Comparison of ENCODE assay signal across 23 mouse cellular contexts in genomic region chr5:41766406-41767010, GRCm38 (mm10). TPM values are rescaled to one million over a fixed set of nuclear protein-coding genes. Genes with fewer than 3 reads are reported as not detected.
DNase-seq lines count a peak whose midpoint lies in the region; ATAC-seq and TF ChIP-seq lines count a peak whose summit lies in the region.
"Had no signal": no experiment of that assay in that cellular context is flagged by ENCODE, and none has a peak within 500 bp of the region (broad histone marks: within the 10 kb centered on the region; RNA-seq: fewer than 3 reads in every experiment).

No protein-coding gene starts in this region.

- peaks cover 6% of the 10 kb centered on the region for H3K4me1 ChIP-seq in heart, embryonic 11.5 days (ENCODE audit: control insufficient read depth, insufficient read depth, low read length)
- H3K4me1 ChIP-seq in spleen, adult 2 months (ENCODE audit: control insufficient read depth, insufficient read depth, insufficient read length) = peaks cover 17% of the 10 kb centered on the region
- H3K4me1 ChIP-seq in embryonic facial prominence, embryonic 10.5 days = peaks cover 42% of the 10 kb centered on the region
- H3K4me1 ChIP-seq in stomach, embryonic 15.5 days = peaks cover 19% of the 10 kb centered on the region

- no peak overlapping the region for H3K27ac ChIP-seq in heart, embryonic 11.5 days (ENCODE audit: low read depth, low read length)
- H3K27ac ChIP-seq in spleen, adult 2 months (ENCODE audit: insufficient read depth, low read length) = 0 out of 2 replicates have a peak overlapping the region, but pooled peaks have one; percentile 8
- no peak overlapping the region for H3K27ac ChIP-seq in embryonic facial prominence, embryonic 10.5 days (replicated peaks)
- H3K27ac ChIP-seq in stomach, embryonic 15.5 days = no peak overlapping the region
- H3K27ac ChIP-seq: embryonic facial prominence, embryonic 13.5 days; forebrain, embryonic 10.5 days; hindbrain, postnatal 0 days; neural tube, embryonic 13.5 days had no signal

- no peak overlapping the region for H3K9ac ChIP-seq in heart, embryonic 11.5 days (ENCODE audit: low read depth, low read length)
- H3K9ac ChIP-seq in stomach, embryonic 15.5 days = no peak overlapping the region
- H3K9ac ChIP-seq: embryonic facial prominence, embryonic 13.5 days; neural tube, embryonic 13.5 days had no signal

- ATAC-seq in heart, embryonic 11.5 days (replicated peaks; ENCODE audit: insufficient number of reproducible peaks, low FRiP score, low TSS enrichment) = no peak
- no peak for ATAC-seq in stomach, embryonic 15.5 days (ENCODE audit: insufficient read depth, low FRiP score, low read depth)
- ATAC-seq: hindbrain, postnatal 0 days had no signal

- no peak for TF ChIP-seq POLR2A in spleen, adult 2 months (IDR thresholded peaks at IDR 0.05; ENCODE audit: low read depth, low read length)

- no peak overlapping the region for H3K4me2 ChIP-seq in heart, embryonic 11.5 days
- H3K4me2 ChIP-seq in stomach, embryonic 15.5 days = peak overlapping the region; percentile 44; the same call in 1 of the 2 replicates

- 3% methylated on average over 27 of the region's 27 CpGs for WGBS in heart, embryonic 11.5 days (ENCODE audit: insufficient replicate concordance)
- WGBS in spleen, adult 2 months = 7% methylated on average over 27 of the region's 27 CpGs
- WGBS in embryonic facial prominence, embryonic 10.5 days = under 1% methylated on average over 27 of the region's 27 CpGs
- 16% methylated on average over 27 of the region's 27 CpGs for WGBS in stomach, embryonic 15.5 days

- 0 out of 2 replicates have a peak overlapping the region, but pooled peaks have one; percentile 12 for H3K4me3 ChIP-seq in heart, embryonic 11.5 days (ENCODE audit: low read depth, low read length)
- no peak overlapping the region for H3K4me3 ChIP-seq in spleen, adult 2 months (ENCODE audit: extremely low read depth, insufficient read depth, insufficient read length)
- no peak overlapping the region for H3K4me3 ChIP-seq in embryonic facial prominence, embryonic 10.5 days
- peak overlapping the region; percentile 15 for H3K4me3 ChIP-seq in stomach, embryonic 15.5 days (replicated peaks)

- H3K36me3 ChIP-seq in heart, embryonic 11.5 days (ENCODE audit: control insufficient read depth, insufficient read depth, low read length) = no peaks in the 10 kb centered on the region
- H3K36me3 ChIP-seq in spleen, adult 2 months (ENCODE audit: control insufficient read depth, insufficient read depth, low read length) = no peaks in the 10 kb centered on the region
- no peaks in the 10 kb centered on the region for H3K36me3 ChIP-seq in embryonic facial prominence, embryonic 10.5 days (replicated peaks)
- no peaks in the 10 kb centered on the region for H3K36me3 ChIP-seq in stomach, embryonic 15.5 days
- H3K36me3 ChIP-seq: embryonic facial prominence, embryonic 13.5 days; forebrain, embryonic 10.5 days; neural tube, embryonic 13.5 days had no signal

- DNase-seq in heart, adult 18-20 months = no peak
- no peak for DNase-seq in spleen, adult 2 months (ENCODE audit: low read depth in 1 of 2, low spot score in 2 of 2)
- DNase-seq in spleen, postnatal 10 days (ENCODE audit: low spot score in 2 of 2) = no peak
- peak; percentile 56 for DNase-seq in embryonic facial prominence, embryonic 10.5 days (ENCODE audit: low spot score)
- no peak for DNase-seq in kidney, postnatal 14 days
- no peak for DNase-seq in frontal cortex, postnatal 25 days (ENCODE audit: low spot score in 2 of 2)
- DNase-seq: gastrocnemius, postnatal 36 days; liver; lung, adult 18-20 months; lung, postnatal 36 days; midbrain, embryonic 14.5 days; thymus, adult 2 months had no signal

- H3K27me3 ChIP-seq in heart, embryonic 11.5 days (ENCODE audit: control insufficient read depth, insufficient read depth, low read length) = peaks cover 60% of the 10 kb centered on the region
- peaks cover 23% of the 10 kb centered on the region for H3K27me3 ChIP-seq in spleen, adult 2 months (ENCODE audit: control insufficient read depth, insufficient read depth, low read length)
- H3K27me3 ChIP-seq in embryonic facial prominence, embryonic 10.5 days (replicated peaks; ENCODE audit: low read depth, poor library complexity, severe bottlenecking) = peaks cover 82% of the 10 kb centered on the region
- H3K27me3 ChIP-seq in stomach, embryonic 15.5 days (replicated peaks) = peaks cover 54% of the 10 kb centered on the region

- no peak for TF ChIP-seq CTCF in spleen, adult 2 months (IDR thresholded peaks at IDR 0.05; ENCODE audit: extremely low read depth, insufficient read depth, insufficient read length, insufficient replicate concordance)

- H3K9me3 ChIP-seq in heart, embryonic 11.5 days (replicated peaks; ENCODE audit: control insufficient read depth, low read length) = no peaks in the 10 kb centered on the region
- H3K9me3 ChIP-seq in embryonic facial prominence, embryonic 10.5 days = no peaks in the 10 kb centered on the region
- H3K9me3 ChIP-seq in stomach, embryonic 15.5 days = no peaks in the 10 kb centered on the region
- H3K9me3 ChIP-seq: embryonic facial prominence, embryonic 13.5 days; forebrain, embryonic 10.5 days; neural tube, embryonic 13.5 days had no signal

RNA-seq across cellular contexts. Expression of gene Nkx3-2, which starts 2.2 kb away (rescaled TPM):
- 0.13 TPM in 1 of 2 replicates, not detected in the other for polyA plus RNA-seq in heart, embryonic 11.5 days (2014; fragmentation: Nextera tagmentation; extraction: Ambion mirVana)
- not detected for total RNA-seq in heart, adult 18-20 months (2021)
- 4.6 and 5.2 TPM in 2 replicates for polyA plus RNA-seq in spleen, adult 2 months (2012; rRNA removed)
- polyA plus RNA-seq in embryonic facial prominence, embryonic 10.5 days (2016; fragmentation: Nextera tagmentation; extraction: Ambion mirVana) = 1.9 and 2.2 TPM in 2 replicates
- polyA plus RNA-seq in stomach, embryonic 15.5 days (2015; fragmentation: Nextera tagmentation; extraction: Ambion mirVana) = 7.7 and 8.1 TPM in 2 replicates
- total RNA-seq: adrenal gland, postnatal 4 days; gastrocnemius, postnatal 36 days; hindbrain, postnatal 0 days; layer of hippocampus, adult 8-10 months; left cerebral cortex, adult 8-10 months had no signal
- polyA plus RNA-seq: forebrain, embryonic 10.5 days; heart, embryonic 16.5 days; hindbrain, postnatal 0 days; kidney, embryonic 14.5 days; midbrain, embryonic 14.5 days; thymus, adult 2 months had no signal

RNA-seq across cellular contexts. Expression of gene Rab28, which starts 58.6 kb away (rescaled TPM):
- polyA plus RNA-seq in heart, embryonic 11.5 days (2014; fragmentation: Nextera tagmentation; extraction: Ambion mirVana) = 38.7 and 43.2 TPM in 2 replicates
- 100 to 1,000 TPM in 1 of 2 experiments, 10 to 100 TPM in 1; 96.6 to 108 TPM for total RNA-seq in heart, adult 18-20 months (2021)
- polyA plus RNA-seq in spleen, adult 2 months (2012; rRNA removed) = 13.9 and 20.4 TPM in 2 replicates
- 66.5 and 67.6 TPM in 2 replicates for polyA plus RNA-seq in embryonic facial prominence, embryonic 10.5 days (2016; fragmentation: Nextera tagmentation; extraction: Ambion mirVana)
- polyA plus RNA-seq in stomach, embryonic 15.5 days (2015; fragmentation: Nextera tagmentation; extraction: Ambion mirVana) = 72.8 and 76.5 TPM in 2 replicates

Comparison
In these comparisons a context has a peak if more than half of its experiments do, and no peak if none do; other contexts are left out.
1. H3K4me3 ChIP-seq: peak in heart, embryonic 11.5 days (single experiment) and stomach, embryonic 15.5 days (single experiment); none in spleen, adult 2 months (single experiment) and embryonic facial prominence, embryonic 10.5 days (single experiment).